Mouse (Mus musculus): Measurements from ENCODE around the gene Pspn. TPM values are rescaled to one million over a fixed set of nuclear protein-coding genes. Genes with fewer than 3 reads are reported as not detected.

Gene Pspn
- polyA plus RNA-seq, 1 experiment = 0.63 TPM

- Histone ChIP-seq H3K36me3 (replicated peaks; ENCODE audit: low read length) (no peaks in the 10 kb centered on the region), H3K27me3 (replicated peaks) (peaks cover 50% of the 10 kb centered on the region), H3K4me1 (peaks cover 12% of the 10 kb centered on the region), H3K9me3 (no peaks in the 10 kb centered on the region; the same call in 1 of the 2 replicates), H3K4me3 (replicated peaks) (no peak overlapping the region)
- TF ChIP-seq GATA1 (IDR thresholded peaks at IDR 0.05; ENCODE audit: borderline replicate concordance, low read length) = no peak
- no peak for TF ChIP-seq FLI1 (IDR thresholded peaks at IDR 0.05; ENCODE audit: low read length)
These were observed 47.2 kb downstream of the Pspn start for GRCm38 (mm10) chr17:56952639-56953038.

- Histone ChIP-seq H3K27me3 (replicated peaks) (peaks cover 53% of the 10 kb centered on the region), H3K9me3 (peaks cover 13% of the 10 kb centered on the region), H3K36me3 (replicated peaks; ENCODE audit: low read length) (no peaks in the 10 kb centered on the region), H3K4me1 (0 out of 2 replicates have a peak, but pooled peaks cover 4% of the 10 kb centered on the region), H3K4me3 (replicated peaks) (no peak overlapping the region)
- TF ChIP-seq GATA1 (IDR thresholded peaks at IDR 0.05; ENCODE audit: borderline replicate concordance, low read length) = no peak
- TF ChIP-seq FLI1 (IDR thresholded peaks at IDR 0.05; ENCODE audit: low read length) = no peak
These were observed 48.9 kb downstream of the Pspn start for GRCm38 (mm10) chr17:56950915-56951314.

Other genes starting within 250 kb of the Pspn start
- 2.0 TPM in 1 of 2 replicates, not detected in the other for gene Nrtn, start 242.5 kb downstream of the Pspn start, polyA plus RNA-seq (2012; ENCODE audit: insufficient read depth, low replicate concordance)
- gene Dus3l, start 235.3 kb downstream of the Pspn start, polyA plus RNA-seq (2012; ENCODE audit: insufficient read depth, low replicate concordance) = 29.8 and 33.0 TPM in 2 replicates
- 2.8 and 12.2 TPM in 2 replicates for gene Prr22, start 229.8 kb downstream of the Pspn start, polyA plus RNA-seq (2012; ENCODE audit: insufficient read depth, low replicate concordance)
- gene Rfx2, start 169.0 kb downstream of the Pspn start, polyA plus RNA-seq (2012; ENCODE audit: insufficient read depth, low replicate concordance) = 0.51 and 1.4 TPM in 2 replicates
- not detected in 2 replicates for gene Acsbg2, start 125.6 kb downstream of the Pspn start, polyA plus RNA-seq (2012; ENCODE audit: insufficient read depth, low replicate concordance)
- 0.36 TPM in 1 of 2 replicates, not detected in the other for gene 1700061G19Rik, start 124.5 kb downstream of the Pspn start, polyA plus RNA-seq (2012; ENCODE audit: insufficient read depth, low replicate concordance)
- 43.2 and 95.7 TPM in 2 replicates for gene Mllt1, start 64.6 kb downstream of the Pspn start, polyA plus RNA-seq (2012; ENCODE audit: insufficient read depth, low replicate concordance)
- not detected in 2 replicates for gene Acer1, start 17.9 kb downstream of the Pspn start, polyA plus RNA-seq (2012; ENCODE audit: insufficient read depth, low replicate concordance)
- gene Clpp, start 9.7 kb downstream of the Pspn start, polyA plus RNA-seq (2012; ENCODE audit: insufficient read depth, low replicate concordance) = 177 and 234 TPM in 2 replicates
- 20.4 and 32.6 TPM in 2 replicates for gene Alkbh7, start 2.7 kb downstream of the Pspn start, polyA plus RNA-seq (2012; ENCODE audit: insufficient read depth, low replicate concordance)
- 61.0 and 154 TPM in 2 replicates for gene Gtf2f1, start 11.3 kb upstream of the Pspn start, polyA plus RNA-seq (2012; ENCODE audit: insufficient read depth, low replicate concordance)
- 0.08 TPM in 1 of 2 replicates, not detected in the other for gene Gm17949, start 11.5 kb upstream of the Pspn start, polyA plus RNA-seq (2012; ENCODE audit: insufficient read depth, low replicate concordance)
- gene Khsrp, start 31.5 kb upstream of the Pspn start, polyA plus RNA-seq (2012; ENCODE audit: insufficient read depth, low replicate concordance) = 202 and 511 TPM in 2 replicates
- not detected in 2 replicates for gene Slc25a41, start 41.6 kb upstream of the Pspn start, polyA plus RNA-seq (2012; ENCODE audit: insufficient read depth, low replicate concordance)
- 0.11 TPM in 1 of 2 replicates, not detected in the other for gene Crb3, start 59.1 kb upstream of the Pspn start, polyA plus RNA-seq (2012; ENCODE audit: insufficient read depth, low replicate concordance)
- 0.49 and 6.1 TPM in 2 replicates for gene Slc25a23, start 59.8 kb upstream of the Pspn start, polyA plus RNA-seq (2012; ENCODE audit: insufficient read depth, low replicate concordance)
- 15.6 and 31.6 TPM in 2 replicates for gene Dennd1c, start 78.5 kb upstream of the Pspn start, polyA plus RNA-seq (2012; ENCODE audit: insufficient read depth, low replicate concordance)
- 1.4 and 1.5 TPM in 2 replicates for gene Tubb4a, start 87.8 kb upstream of the Pspn start, polyA plus RNA-seq (2012; ENCODE audit: insufficient read depth, low replicate concordance)
- 3.3 and 4.6 TPM in 2 replicates for gene Tnfsf9, start 105.3 kb upstream of the Pspn start, polyA plus RNA-seq (2012; ENCODE audit: insufficient read depth, low replicate concordance)
- gene Cd70, start 149.8 kb upstream of the Pspn start, polyA plus RNA-seq (2012; ENCODE audit: insufficient read depth, low replicate concordance) = not detected in 2 replicates
- 49.5 and 144 TPM in 2 replicates for gene Tnfsf14, start 194.2 kb upstream of the Pspn start, polyA plus RNA-seq (2012; ENCODE audit: insufficient read depth, low replicate concordance)
- gene C3, start 228.1 kb upstream of the Pspn start, polyA plus RNA-seq (2012; ENCODE audit: insufficient read depth, low replicate concordance) = 0.52 and 16.6 TPM in 2 replicates
- gene Gpr108, start 248.4 kb upstream of the Pspn start, polyA plus RNA-seq (2012; ENCODE audit: insufficient read depth, low replicate concordance) = 30.6 and 33.1 TPM in 2 replicates
- 25.4 and 45.7 TPM in 2 replicates for gene Trip10, start 249.4 kb upstream of the Pspn start, polyA plus RNA-seq (2012; ENCODE audit: insufficient read depth, low replicate concordance)